Mouse (Mus musculus) cerebellum, adult 18-20 months (tissue): Measurements from ENCODE around the gene Dlec1.
A peak's percentile ranks its signal among the peaks of the same experiment; 100 is the strongest.

Source experiments
- DNase-seq, 2 experiments: peaks; one replicate each; pipeline ENCODE4 v3.0.0; 2021

The Dlec1 gene

GRCm38 (mm10) chr9:119101992-119102782 is at the start of gene Dlec1:
Gene Dlec1 (plus strand): TSS chr9:119102478.
- DNase-seq: peak; percentile 18 to 24

- no peak for DNase-seq
Observed at GRCm38 (mm10) chr9:119053964-119054576, 48.2 kb upstream of the Dlec1 start.

- no peak for DNase-seq
Observed at GRCm38 (mm10) chr9:119055336-119055735, 46.9 kb upstream of the Dlec1 start.

GRCm38 (mm10) chr9:119058245-119058644 is 44.0 kb upstream of the Dlec1 start:
- no peak for DNase-seq

- DNase-seq: no peak
Observed at GRCm38 (mm10) chr9:119060701-119061100, 41.6 kb upstream of the Dlec1 start.

- no peak for DNase-seq
Observed at GRCm38 (mm10) chr9:119063036-119063644, 39.1 kb upstream of the Dlec1 start.

GRCm38 (mm10) chr9:119064296-119064695 is 38.0 kb upstream of the Dlec1 start:
- no peak for DNase-seq

GRCm38 (mm10) chr9:119067601-119068000 is 34.7 kb upstream of the Dlec1 start:
- DNase-seq: peak; percentile 60 to 70

- no peak for DNase-seq
Observed at GRCm38 (mm10) chr9:119068266-119068665, 34.0 kb upstream of the Dlec1 start.

GRCm38 (mm10) chr9:119070173-119070825 is 32.0 kb upstream of the Dlec1 start:
- no peak for DNase-seq

- DNase-seq: no peak
Observed at GRCm38 (mm10) chr9:119071786-119072185, 30.5 kb upstream of the Dlec1 start.

- DNase-seq: no peak
Observed at GRCm38 (mm10) chr9:119073184-119073895, 28.9 kb upstream of the Dlec1 start.

GRCm38 (mm10) chr9:119075685-119076084 is 26.6 kb upstream of the Dlec1 start:
- DNase-seq: no peak

GRCm38 (mm10) chr9:119080040-119080675 is 22.1 kb upstream of the Dlec1 start:
- no peak for DNase-seq

- DNase-seq: no peak
Observed at GRCm38 (mm10) chr9:119082039-119082438, 20.2 kb upstream of the Dlec1 start.

GRCm38 (mm10) chr9:119082656-119083430 is 19.4 kb upstream of the Dlec1 start:
- DNase-seq: no peak

- DNase-seq: no peak
Observed at GRCm38 (mm10) chr9:119083966-119084365, 18.3 kb upstream of the Dlec1 start.

- no peak for DNase-seq
Observed at GRCm38 (mm10) chr9:119086451-119086850, 15.8 kb upstream of the Dlec1 start.

GRCm38 (mm10) chr9:119087309-119087708 is 15.0 kb upstream of the Dlec1 start:
- no peak for DNase-seq

GRCm38 (mm10) chr9:119088148-119088801 is 14.0 kb upstream of the Dlec1 start:
- DNase-seq: peak; percentile 49 to 71

GRCm38 (mm10) chr9:119089437-119089836 is 12.8 kb upstream of the Dlec1 start:
- no peak for DNase-seq
